Mouse (Mus musculus): ENCODE measurements around the gene Slc19a1. TPM values are rescaled to one million over a fixed set of nuclear protein-coding genes. Genes with fewer than 3 reads are reported as not detected.

Slc19a1 gene
- polyA plus RNA-seq, 1 experiment from 2014 or later = 8.1 TPM

DNA sequence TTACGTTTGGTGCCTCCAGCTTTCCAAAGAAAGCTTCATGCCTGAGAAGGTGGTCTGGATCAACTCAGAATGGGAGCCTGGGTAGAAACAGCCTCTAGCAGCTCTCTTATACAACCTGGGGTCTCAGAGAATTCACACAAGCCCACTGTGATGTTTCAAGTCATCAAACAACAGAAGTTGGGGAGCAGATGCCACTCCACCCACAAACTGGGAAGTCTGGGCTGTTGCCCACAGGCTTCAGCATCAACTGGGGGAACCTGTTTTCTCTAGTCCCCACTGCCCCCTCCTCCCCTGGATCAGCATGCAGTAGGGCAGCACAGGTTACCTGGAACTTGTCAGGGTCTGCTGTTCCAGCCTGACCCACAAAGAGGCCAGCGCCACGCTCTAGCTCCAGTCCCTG is 63.6 kb downstream of the Slc19a1 start:
- Histone ChIP-seq H3K27me3 (replicated peaks; ENCODE audit: insufficient read depth, low read length) (no peaks in the 10 kb centered on the region), H3K9ac (replicated peaks; ENCODE audit: low read depth) (no peak overlapping the region), H3K4me3 (ENCODE audit: low read depth, low read length) (no peak overlapping the region), H3K4me1 (ENCODE audit: insufficient read depth, low read depth, low read length) (peaks cover 10% of the 10 kb centered on the region; the same call in 1 of the 2 replicates), H3K9me3 (ENCODE audit: low read length) (no peaks in the 10 kb centered on the region), H3K36me3 (ENCODE audit: insufficient read depth, low read length) (no peaks in the 10 kb centered on the region), H3K27ac (ENCODE audit: low read length) (no peak overlapping the region), H3K4me2 (replicated peaks; ENCODE audit: low read depth, low read length) (no peak overlapping the region)
- ATAC-seq (no peak), DNase-seq (ENCODE audit: low spot score) (no peak)
- no peak for TF ChIP-seq EP300 (IDR thresholded peaks at IDR 0.05)
- TF ChIP-seq CTCF (IDR thresholded peaks at IDR 0.05) = no peak
- 96% methylated on average over 3 of the region's 3 CpGs for WGBS

- Histone ChIP-seq H3K4me3 (ENCODE audit: low read depth, low read length) (no peak overlapping the region), H3K9me3 (ENCODE audit: low read length) (no peaks in the 10 kb centered on the region), H3K9ac (replicated peaks; ENCODE audit: low read depth) (no peak overlapping the region), H3K36me3 (ENCODE audit: insufficient read depth, low read length) (no peaks in the 10 kb centered on the region), H3K27ac (ENCODE audit: low read length) (peak overlapping the region; percentile 33; the same call in 1 of the 2 replicates), H3K4me1 (ENCODE audit: insufficient read depth, low read depth, low read length) (peaks cover 10% of the 10 kb centered on the region; the same call in 1 of the 2 replicates), H3K27me3 (replicated peaks; ENCODE audit: insufficient read depth, low read length) (no peaks in the 10 kb centered on the region), H3K4me2 (replicated peaks; ENCODE audit: low read depth, low read length) (no peak overlapping the region)
- DNase-seq (ENCODE audit: low spot score) (peak; percentile 79), ATAC-seq (peak; percentile 74)
- 48% methylated on average over 12 of the region's 12 CpGs for WGBS
- TF ChIP-seq CTCF (IDR thresholded peaks at IDR 0.05) (no peak), EP300 (IDR thresholded peaks at IDR 0.05) (no peak)
Observed at GRCm38 (mm10) chr10:77097006-77097889, 65.2 kb downstream of the Slc19a1 start.

GRCm38 (mm10) chr10:77097890-77098200 is 65.8 kb downstream of the Slc19a1 start:
- peaks cover 10% of the 10 kb centered on the region; the same call in 1 of the 2 replicates for H3K4me1 ChIP-seq (ENCODE audit: insufficient read depth, low read depth, low read length)
- TF ChIP-seq CTCF (IDR thresholded peaks at IDR 0.05) (no peak), EP300 (IDR thresholded peaks at IDR 0.05) (no peak)
- ATAC-seq = no peak
- no peaks in the 10 kb centered on the region for H3K27me3 ChIP-seq (replicated peaks; ENCODE audit: insufficient read depth, low read length)
- no peaks in the 10 kb centered on the region for H3K9me3 ChIP-seq (ENCODE audit: low read length)
- H3K27ac ChIP-seq (ENCODE audit: low read length) = peak overlapping the region; percentile 33; the same call in 1 of the 2 replicates
- WGBS = 47% methylated on average over 4 of the region's 4 CpGs
- H3K9ac ChIP-seq (replicated peaks; ENCODE audit: low read depth) = no peak overlapping the region
- H3K36me3 ChIP-seq (ENCODE audit: insufficient read depth, low read length) = no peaks in the 10 kb centered on the region
- H3K4me3 ChIP-seq (ENCODE audit: low read depth, low read length) = no peak overlapping the region
- no peak overlapping the region for H3K4me2 ChIP-seq (replicated peaks; ENCODE audit: low read depth, low read length)
- DNase-seq (ENCODE audit: low spot score) = no peak

GRCm38 (mm10) chr10:77098619-77099018 is 66.6 kb downstream of the Slc19a1 start:
- peaks cover 10% of the 10 kb centered on the region; the same call in 1 of the 2 replicates for H3K4me1 ChIP-seq (ENCODE audit: insufficient read depth, low read depth, low read length)
- DNase-seq (ENCODE audit: low spot score) = no peak
- H3K4me2 ChIP-seq (replicated peaks; ENCODE audit: low read depth, low read length) = no peak overlapping the region
- 0 out of 2 replicates have a peak overlapping the region, but pooled peaks have one; percentile 33 for H3K27ac ChIP-seq (ENCODE audit: low read length)
- H3K9ac ChIP-seq (replicated peaks; ENCODE audit: low read depth) = no peak overlapping the region
- no peaks in the 10 kb centered on the region for H3K36me3 ChIP-seq (ENCODE audit: insufficient read depth, low read length)
- no peaks in the 10 kb centered on the region for H3K9me3 ChIP-seq (ENCODE audit: low read length)
- no peak overlapping the region for H3K4me3 ChIP-seq (ENCODE audit: low read depth, low read length)
- ATAC-seq = no peak
- no peaks in the 10 kb centered on the region for H3K27me3 ChIP-seq (replicated peaks; ENCODE audit: insufficient read depth, low read length)
- TF ChIP-seq CTCF (IDR thresholded peaks at IDR 0.05) = no peak
- no peak for TF ChIP-seq EP300 (IDR thresholded peaks at IDR 0.05)
- 81% methylated on average over 2 of the region's 2 CpGs for WGBS

DNA sequence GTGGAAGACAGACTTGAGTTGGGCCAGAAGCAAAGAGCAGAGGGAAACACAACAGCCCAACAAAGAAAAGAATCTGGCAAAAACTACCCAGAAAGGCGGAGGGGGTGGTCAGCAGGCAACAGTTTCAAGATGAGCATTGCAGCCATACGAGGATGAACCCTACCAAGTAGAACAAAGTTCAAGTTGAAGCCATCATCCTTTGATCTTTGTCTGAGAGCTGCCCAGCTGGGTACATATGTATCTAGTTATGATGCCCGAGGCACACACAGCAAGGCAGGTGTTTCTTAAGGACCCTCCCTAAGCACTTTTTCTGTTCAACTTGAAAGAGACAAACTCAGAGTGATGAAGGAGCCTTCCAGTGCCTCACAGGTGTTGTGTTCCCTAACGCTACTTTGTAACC is 67.7 kb downstream of the Slc19a1 start:
- no peak overlapping the region for H3K9ac ChIP-seq (replicated peaks; ENCODE audit: low read depth)
- DNase-seq (ENCODE audit: low spot score) = no peak
- no peaks in the 10 kb centered on the region for H3K36me3 ChIP-seq (ENCODE audit: insufficient read depth, low read length)
- no peak overlapping the region for H3K4me3 ChIP-seq (ENCODE audit: low read depth, low read length)
- H3K27me3 ChIP-seq (replicated peaks; ENCODE audit: insufficient read depth, low read length) = no peaks in the 10 kb centered on the region
- WGBS = 79% methylated on average over 4 of the region's 4 CpGs
- no peak for TF ChIP-seq CTCF (IDR thresholded peaks at IDR 0.05)
- no peak for TF ChIP-seq EP300 (IDR thresholded peaks at IDR 0.05)
- H3K27ac ChIP-seq (ENCODE audit: low read length) = no peak overlapping the region
- H3K4me2 ChIP-seq (replicated peaks; ENCODE audit: low read depth, low read length) = no peak overlapping the region
- ATAC-seq = no peak
- H3K4me1 ChIP-seq (ENCODE audit: insufficient read depth, low read depth, low read length) = peaks cover 10% of the 10 kb centered on the region; the same call in 1 of the 2 replicates
- no peaks in the 10 kb centered on the region for H3K9me3 ChIP-seq (ENCODE audit: low read length)

- DNase-seq (ENCODE audit: low spot score) (no peak), ATAC-seq (no peak)
- no peak overlapping the region for H3K27ac ChIP-seq (ENCODE audit: low read length)
- no peaks in the 10 kb centered on the region for H3K4me1 ChIP-seq (ENCODE audit: insufficient read depth, low read depth, low read length)
- no peak overlapping the region for H3K9ac ChIP-seq (replicated peaks; ENCODE audit: low read depth)
- H3K4me2 ChIP-seq (replicated peaks; ENCODE audit: low read depth, low read length) = no peak overlapping the region
- H3K36me3 ChIP-seq (ENCODE audit: insufficient read depth, low read length) = no peaks in the 10 kb centered on the region
- no peak for TF ChIP-seq CTCF (IDR thresholded peaks at IDR 0.05)
- TF ChIP-seq EP300 (IDR thresholded peaks at IDR 0.05) = no peak
- no peaks in the 10 kb centered on the region for H3K9me3 ChIP-seq (ENCODE audit: low read length)
- H3K27me3 ChIP-seq (replicated peaks; ENCODE audit: insufficient read depth, low read length) = no peaks in the 10 kb centered on the region
- no peak overlapping the region for H3K4me3 ChIP-seq (ENCODE audit: low read depth, low read length)
- WGBS = 36% methylated on average over 8 of the region's 8 CpGs
Observed at GRCm38 (mm10) chr10:77103689-77104088, 71.6 kb downstream of the Slc19a1 start.

All from lung, postnatal 0 days (tissue).